Mouse (Mus musculus) spleen, postnatal 10 days (tissue): ENCODE measurements at regions not wholly inside any gene's neighbourhood (a gene's known extent, or its start where the extent isn't known, plus 50 kb on each side); places are given as distances from the start of the nearest gene placed in this dataset.
"Not testable (repeated sequence)": the region's sequence is repeated elsewhere in the genome, so short reads cannot be mapped to it uniquely, and the experiment has no call there.

ENCODE experiments used
- DNase-seq, 2 experiments: peaks; one replicate each; pipeline ENCODE4 v3.0.0; 2021 to 2022; ENCODE audit warnings: low spot score in 2 of 2

DNA sequence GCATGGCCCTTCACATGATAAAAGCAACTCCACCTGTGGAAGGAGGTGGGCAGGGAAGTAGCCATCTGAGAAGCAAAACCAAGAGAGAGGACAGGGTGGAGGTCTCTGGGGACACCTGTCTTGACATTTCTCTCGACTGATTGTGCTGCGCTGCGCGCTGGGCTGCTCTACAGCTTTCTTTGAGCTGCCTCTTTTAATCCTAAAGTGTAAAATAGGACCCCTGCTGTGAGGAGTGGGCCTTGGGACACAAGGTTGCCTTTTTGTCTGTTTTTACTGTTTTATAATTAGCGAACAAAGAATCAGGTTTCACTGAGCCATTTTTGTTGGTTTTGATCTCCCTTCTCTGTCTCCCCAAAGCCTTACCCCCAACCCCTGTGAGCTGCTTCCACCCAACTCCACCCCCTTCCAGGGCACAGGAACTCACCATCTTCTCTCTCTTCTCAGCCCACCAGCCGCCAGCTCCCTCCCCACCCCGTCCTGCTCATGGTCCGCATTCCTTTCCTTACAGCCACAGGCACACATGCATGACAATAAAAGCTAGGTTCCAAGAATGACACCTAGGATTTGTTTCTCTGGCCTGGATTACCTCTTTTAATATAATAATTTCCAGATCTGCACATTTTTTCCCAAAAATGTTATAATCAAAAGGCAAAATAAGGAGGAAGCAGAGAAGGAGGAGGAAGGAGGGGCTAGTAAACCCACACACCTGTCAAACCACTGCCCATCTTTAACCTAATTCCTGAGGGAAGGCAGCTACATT is 57.3 kb downstream of the Cbln4 start:
- DNase-seq, result no peak

DNA sequence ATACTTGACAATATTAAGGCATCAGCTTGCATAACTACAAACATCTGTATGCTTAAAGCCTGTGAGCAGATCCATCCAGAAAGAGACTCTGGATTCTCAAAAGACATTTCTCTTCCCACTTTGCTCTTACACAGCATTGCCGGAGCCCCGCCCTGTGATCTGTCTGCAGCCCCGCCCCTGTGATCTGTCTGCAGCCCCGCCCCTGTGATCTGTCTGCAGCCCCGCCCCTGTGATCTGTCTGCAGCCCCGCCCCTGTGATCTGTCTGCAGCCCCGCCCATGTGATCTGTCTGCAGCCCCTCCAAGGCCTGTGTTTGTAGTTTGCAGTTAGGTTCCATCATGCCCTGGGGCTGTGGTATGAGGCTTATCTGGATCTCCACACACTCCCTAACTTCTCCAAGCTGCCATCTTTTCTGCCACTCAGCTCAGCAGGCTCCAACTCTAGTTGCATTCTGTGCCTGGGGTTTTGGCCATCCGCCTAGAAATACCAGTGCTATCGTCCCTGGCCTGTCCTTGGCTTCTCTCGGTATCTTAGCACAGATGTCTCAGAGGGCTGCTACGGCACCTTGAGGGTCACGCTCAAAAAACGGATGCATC is 73.9 kb downstream of the Cbln4 start:
- no peak for DNase-seq

DNA sequence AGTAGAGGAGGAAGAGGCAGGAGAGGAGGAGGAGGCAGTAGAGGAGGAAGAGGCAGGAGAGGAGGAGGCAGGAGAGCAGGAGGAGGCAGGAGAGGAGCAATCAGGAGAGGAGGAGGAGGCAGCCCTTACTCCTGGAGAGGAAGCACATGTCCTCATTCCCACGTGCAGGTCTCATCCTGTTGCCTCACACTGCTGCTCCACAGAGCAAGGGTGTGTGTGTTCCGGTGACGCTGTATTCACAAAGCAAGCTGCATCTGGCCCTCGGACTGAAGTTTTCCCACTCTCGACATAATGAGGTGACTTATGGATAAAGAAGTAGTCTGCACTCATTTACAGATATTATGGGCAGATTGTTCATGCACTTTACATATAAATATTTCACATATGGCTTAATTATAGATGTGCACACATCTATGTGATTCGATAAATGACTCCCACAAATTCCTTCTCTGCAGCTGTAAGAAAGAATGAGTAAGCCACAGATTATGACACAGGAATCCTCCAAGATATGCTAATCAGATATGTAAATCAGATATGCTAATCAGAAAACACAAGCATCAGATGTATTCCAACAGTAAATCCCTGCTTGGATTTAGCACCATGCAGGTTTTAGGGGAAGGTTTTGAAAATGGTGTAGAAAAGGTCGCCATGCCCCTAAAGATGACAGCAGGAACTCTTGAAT is 96.6 kb downstream of the Cbln4 start:
- DNase-seq, result no peak

DNA sequence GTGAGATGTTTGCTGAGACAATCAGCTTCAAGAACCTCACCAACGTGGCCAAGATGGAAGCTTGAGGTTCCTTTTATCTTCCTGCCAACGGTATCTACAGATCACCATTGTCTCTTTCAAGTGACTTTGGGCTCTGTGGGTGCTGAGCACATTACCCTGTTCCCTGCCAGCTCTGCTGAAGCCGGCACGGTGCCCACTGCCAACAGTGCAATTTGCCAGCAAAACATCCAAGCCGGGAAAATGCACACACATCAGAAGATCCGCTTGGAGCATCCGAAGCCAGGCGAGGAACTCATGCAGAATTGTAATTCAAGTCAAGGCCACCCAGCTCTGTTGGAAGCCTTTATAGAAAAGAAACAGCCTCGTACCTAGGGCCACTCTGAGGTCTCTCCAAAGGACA is 100.6 kb downstream of the Cbln4 start:
- no peak for DNase-seq

DNA sequence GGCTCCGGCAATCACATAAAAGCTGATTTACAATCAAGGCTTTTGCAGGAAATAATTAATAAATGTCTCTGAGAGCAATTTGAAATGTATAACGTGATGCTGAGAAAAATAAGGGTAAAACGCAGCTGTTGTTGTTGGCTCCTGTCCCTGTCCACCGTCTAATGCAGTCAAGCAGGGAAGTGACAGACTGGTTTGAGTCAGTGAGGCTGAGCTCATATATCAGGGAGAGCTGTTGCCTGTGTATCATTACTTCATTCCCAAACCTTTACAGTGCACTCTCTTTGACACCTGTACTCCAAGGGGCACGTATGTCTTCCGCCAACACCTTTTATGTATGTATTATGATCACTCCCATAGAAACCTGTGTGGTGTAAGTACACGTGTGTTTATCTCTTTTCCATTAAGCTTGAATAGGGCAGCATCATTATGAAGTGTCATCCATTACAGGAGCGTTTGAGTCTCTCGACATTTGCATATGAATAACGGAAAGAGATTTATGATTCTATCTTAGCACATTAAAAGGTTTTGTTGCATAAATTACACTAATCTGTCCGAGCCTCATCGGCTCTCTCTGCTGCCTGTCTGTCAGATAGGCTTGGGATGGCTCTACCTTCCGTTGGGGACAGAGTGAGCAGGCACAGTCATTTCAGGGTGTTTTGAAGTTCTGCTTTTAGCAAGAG is 107.5 kb downstream of the Cbln4 start:
- DNase-seq, result no peak

DNA sequence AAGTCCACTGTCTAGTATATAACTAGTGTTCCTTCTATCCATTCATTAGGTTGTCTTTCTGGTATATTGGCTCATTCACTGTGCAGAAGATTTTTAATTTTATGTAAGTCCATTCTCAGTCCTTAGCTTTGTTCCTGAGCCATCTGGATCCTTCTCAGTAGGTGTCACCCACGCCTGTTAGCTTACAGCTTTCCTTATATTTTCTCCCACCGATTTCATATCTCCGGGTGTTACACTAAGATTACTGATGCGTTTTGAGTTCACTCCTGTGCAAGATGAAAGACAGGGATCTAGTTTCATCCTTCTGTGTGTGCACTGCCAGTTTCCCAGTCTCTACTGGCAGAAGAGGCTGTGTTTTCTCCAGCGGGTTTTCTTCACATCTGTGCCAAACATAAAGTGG is 122.3 kb downstream of the Cbln4 start:
- DNase-seq, result no peak

DNA sequence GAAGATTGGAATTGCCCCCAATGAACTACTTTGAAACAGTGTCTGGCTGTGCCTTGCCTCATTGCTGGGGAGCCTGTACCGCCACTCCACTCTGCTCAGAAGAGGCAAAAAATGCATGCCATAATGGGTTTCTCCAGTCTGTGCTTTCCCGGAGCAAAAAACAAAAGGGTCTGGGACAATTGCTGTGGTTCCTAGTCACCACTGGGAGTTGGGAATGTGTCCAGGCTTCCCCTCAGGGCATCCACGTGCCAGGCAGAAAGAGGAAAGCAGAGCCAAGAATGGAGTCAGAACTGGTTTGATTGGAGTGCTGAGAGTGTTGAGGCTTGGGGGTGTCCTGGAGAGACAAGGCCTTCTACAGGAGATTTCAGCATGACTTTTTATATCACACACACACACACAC is 156.0 kb downstream of the Cbln4 start:
- no peak for DNase-seq

DNA sequence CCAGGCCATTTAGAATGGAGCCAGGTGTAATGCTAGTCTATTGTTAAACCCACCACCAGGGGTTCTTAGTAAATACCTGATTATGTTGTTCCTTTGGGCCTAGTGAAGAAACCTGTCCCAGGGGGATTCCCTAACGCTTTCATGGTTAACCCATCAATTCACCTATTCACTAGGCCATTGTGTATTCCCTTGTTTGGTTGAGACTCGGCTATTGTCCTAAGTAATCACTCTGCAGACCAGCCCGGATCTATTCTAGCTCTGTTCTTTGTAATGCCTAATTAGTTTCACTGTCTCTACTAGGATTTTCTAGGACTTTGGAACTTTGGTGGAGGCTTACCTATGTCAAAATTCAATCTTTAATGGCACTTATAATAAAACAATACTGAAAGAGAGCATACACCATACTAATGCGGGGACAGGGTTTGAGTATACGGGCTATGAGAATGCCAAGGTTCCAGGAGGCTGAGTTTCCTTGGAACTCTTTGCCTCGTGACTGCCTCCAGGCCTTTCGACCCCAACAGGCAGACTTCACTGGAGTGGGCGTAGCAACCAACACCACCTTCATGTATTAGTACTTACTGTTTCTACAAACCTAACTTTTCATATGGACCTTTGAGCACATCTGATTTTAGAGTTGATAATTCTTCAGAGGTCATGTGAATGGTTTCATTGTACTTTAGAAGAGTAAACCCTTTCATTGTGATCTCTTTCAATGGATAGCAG is 163.9 kb downstream of the Cbln4 start:
- DNase-seq, result not testable (repeated sequence)

DNA sequence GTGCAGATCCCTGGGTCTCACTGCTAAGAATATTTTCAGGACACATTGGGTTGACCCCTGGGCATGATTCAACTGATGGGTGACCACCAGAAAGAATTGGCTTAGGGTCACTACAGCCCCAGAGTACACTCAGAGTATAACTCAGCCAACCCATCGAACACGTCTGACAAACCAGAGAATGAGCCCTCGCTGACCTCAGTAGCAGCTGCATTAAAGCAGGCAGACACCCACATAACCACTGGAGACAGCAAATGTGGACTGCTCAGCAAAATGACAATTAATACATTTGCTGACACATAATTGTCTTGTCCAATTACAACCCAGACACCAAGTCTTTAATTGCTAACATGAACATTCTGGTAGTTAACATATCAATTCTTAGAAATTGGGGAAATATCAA is 175.7 kb downstream of the Cbln4 start:
- DNase-seq, result no peak

DNA sequence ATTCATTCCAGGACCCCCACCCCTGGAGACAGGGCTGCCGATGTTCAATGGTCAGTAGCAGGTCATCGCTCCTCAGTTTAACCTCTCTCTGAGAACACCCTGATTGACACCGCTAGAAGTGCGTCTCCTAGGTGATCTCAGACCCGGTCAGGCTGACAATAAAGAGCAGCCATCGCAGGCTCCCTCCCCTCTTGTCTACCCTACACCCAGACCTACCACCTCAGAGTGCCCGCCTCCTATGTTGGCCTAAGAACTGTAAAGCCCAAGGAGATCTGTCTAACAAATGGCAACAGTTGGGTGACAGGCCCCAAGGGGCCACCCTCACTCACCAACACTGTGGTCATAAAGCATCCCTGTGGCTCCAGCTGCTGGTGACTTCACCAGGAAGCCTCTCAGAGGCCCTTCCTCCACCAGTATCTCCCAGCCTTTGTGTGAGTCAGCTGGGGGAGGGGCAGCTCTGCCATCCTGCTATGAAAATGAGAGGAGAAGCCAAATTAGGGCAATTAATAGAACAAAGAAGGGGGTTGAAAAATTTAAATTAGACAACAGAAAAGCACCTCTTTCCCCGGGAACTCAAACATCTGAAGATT is 178.8 kb downstream of the Cbln4 start:
- DNase-seq, result no peak

DNA sequence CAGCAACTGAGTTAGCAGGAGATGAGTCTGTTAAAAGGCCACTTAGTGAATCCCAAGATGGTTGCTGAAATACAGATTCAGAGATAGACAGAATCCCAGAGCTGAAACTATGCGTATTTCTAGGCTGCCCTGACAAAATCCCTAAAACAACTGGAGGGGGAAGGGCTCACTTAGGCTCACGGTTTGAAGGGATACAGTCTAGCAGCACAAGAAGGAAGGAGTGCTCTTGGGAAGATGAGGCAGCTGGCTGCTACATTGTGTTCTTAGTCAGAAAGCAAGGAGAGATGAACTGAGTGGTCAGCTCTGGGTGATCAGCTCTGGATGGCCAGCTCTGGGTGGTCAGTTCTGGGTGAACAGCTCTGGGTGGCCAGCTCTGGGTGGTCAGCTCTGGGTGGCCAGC is 180.6 kb downstream of the Cbln4 start:
- no peak for DNase-seq

DNA sequence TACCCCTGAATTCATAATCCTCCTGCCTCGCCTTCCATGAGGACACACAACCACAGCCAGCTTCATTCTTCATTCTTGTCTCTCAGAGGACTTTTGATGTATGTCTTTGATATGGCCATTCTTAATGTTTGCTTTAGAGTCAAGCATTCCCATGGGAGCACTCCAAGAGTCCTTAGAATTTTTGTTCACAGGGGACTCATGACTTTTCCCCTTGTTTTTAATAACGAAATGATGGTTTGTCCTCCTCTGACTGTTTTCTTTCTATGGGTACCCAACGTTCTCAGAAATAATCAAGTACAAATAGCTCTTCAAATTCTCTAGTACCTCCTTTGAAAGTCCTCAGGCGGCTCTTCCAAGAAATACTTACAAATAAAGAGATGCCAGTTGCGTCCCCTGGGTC is 184.4 kb downstream of the Cbln4 start:
- DNase-seq, result no peak

DNA sequence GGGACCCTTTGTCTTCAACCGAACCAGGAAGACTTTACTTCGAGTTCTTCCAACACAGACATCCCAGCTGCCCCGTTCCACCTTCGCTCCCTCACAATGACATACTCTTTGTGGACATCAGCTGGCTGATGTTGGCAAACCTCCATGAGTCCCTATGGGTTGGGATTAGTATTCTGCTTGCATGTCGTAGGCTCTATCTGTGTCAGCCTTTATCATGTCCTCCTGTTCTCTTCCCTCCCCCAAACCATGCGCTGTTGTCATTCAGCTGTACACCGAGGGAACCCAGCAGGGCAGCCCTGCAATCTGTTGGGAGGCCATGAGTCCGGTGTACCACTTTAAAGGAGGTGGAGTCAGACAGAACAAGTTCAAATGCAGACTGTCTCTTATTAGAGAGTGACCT is 186.8 kb downstream of the Cbln4 start:
- DNase-seq, result no peak

DNA sequence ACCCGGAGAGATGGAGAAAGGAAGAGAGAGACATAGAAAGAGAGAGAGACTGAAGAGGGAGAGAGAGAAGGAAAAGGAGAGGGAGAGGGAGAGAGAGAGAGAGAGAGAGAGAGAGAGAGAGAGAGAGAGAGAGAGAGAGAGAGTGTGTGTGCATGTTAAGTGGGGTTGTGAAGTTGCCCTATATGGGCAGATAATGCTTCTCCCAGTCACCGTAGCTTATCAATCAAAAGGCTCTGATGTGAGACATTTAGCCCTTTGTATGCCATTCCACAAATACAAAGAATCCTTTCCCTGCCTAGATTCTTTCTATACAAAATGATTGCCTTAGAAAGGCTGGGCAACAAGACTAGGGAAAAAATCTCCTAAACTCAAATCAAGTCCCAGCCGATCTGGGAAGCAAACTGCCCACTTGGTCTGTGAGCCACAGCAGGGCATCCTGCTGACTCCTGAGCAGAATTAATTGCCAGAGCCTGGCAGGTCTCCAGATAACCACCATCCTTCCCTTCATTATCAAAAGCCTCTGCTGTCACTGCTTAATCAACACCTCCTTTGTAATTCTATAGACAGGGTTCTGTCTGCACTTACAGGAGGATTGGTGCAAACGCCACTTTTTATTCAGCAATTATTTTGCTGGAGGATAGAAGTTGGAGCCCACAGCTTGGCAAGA is 196.3 kb downstream of the Cbln4 start:
- no peak for DNase-seq

DNA sequence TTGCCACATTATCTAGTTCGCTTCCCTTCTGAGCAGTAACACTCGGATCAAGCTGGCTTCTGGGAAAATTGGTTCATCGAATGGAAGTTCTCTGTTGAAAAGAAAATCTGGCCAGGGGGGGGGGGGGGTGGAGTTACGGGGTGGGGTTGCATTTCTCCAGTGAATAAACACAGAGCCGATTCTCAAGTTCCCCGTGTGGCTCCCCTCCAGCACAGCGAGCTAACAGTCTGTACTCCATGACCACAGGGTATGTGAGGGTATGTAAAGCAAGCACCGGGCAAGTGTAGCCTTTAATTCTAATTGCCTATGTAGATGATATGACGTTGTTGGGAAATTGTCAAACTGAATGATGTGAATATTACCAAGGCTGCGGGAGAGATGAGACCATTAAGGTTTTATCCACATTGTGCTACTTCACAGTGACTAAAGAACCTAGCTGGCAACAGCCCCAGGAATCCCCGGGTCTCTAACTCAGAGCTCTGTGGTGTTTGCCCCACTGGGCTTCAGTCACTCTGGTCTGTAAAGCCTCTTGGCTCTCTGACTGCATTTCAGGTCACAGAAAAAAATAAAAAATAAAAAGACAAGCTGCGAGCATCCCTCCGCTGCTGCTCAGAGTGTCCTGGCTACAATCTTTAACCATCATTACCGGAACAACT is 203.1 kb downstream of the Cbln4 start:
- no peak for DNase-seq

DNA sequence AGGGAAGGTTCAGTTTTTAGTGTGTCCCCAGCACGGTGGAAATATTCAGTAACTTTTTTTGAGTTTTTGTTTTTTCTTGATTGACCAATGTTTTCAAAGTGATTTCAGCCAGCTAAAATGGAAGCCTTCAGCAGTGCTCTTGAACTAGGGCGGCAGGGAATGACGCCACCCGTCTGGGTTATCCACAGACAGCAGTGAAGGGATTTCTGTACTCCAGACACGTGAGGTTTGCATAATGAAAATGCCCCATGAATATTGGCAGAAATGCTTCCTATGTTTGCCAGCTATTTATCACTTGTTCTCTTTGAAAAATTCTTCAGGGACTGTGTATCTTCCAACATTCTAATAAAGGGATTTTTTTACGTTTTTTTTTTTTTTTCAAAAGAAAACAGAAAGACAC is 221.1 kb downstream of the Cbln4 start:
- DNase-seq, result no peak

DNA sequence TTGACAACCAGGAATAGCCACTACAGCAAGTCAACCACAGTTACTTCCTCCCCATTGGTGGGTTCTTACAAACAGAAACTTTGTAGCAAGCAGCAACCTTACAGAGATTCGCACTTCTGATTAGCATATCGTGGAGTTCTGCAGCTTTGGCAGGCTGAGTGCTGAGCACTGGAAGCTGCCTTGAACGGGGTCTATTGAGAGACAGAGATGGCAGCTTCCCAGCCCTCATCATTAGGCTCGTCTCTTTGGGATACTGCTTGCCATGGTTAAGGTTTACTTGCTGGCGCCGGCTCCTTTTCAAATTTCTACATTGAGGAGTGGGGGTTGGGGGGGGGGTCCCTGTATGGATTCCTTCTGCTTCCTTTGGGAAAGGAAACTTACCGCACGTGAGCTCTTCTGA is 224.8 kb downstream of the Cbln4 start:
- no peak for DNase-seq

DNA sequence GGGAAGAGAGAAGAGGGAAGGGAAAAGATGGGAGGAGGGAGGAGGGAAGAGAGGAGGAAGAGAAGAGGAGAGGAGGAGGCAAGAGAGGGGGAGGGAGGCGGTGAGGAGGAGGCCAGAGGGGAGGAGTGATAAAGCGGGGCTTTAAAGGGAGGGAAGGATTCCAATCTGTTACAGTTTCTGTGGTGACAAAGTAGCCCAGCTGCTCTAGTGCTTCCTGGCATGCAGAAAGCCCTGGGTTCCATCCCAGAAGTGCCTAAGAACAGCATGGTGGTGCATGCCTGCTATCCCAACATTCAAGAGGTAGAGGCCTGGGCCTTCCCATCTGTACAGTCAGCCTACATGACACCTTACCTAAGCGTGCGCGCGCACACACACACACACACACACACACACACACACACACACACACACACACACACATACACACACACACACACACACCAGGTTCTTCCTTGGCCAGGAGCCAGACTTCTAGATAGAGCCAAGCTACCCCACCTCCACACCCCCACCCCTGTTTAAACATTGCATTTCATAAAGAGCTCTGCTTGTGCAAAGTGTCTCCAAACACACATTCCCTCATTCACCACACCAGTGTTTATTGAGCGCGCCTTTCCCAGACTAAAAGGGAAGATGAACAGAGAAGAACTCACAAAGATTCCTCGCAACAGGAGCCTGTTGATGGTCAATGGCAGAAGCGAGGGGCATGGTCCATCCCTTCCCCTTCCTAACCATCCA is 226.4 kb downstream of the Cbln4 start:
- no peak for DNase-seq

DNA sequence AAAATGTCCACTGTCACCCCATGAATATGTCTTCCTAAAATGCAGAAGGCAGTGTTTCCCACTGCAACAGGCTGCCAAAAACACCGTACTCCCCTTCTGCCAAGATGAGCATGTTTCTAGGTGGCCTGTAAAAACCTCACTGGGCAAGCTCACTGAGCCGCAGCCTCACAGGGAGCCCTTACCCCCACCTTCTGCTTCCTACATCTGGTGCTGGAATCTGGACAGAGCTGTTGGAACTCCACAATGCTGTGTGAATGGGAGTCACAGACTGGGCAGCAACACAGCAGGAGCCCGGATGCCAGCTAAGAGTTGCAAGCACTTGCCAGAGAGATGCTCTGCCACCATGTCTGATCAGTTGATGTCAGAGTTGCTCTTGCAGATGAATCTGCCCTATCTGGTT is 230.6 kb downstream of the Cbln4 start:
- no peak for DNase-seq

DNA sequence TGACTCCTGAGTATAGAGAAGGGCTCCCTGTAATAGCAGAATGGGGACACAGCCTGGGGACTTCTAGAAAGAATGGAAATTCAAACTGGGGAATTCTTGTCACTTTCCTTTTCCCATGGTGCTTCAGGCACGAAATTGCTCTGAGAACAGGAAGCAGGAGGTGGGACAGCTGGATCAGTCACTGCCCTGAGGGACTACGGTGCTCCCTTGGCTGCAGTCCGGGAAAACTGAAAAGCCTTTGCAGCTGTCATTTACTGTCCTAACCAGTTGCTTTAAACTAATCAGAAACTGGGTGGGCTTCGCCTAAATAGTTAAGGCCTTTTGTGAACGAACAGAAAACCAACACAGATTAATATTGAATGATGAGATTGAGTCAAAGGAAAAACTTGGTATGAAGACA is 237.9 kb downstream of the Cbln4 start:
- DNase-seq, result no peak
